Comparison of ENCODE assay signal across 26 mouse cellular contexts in genomic region chr7:99202163-99202562, GRCm38 (mm10). TPM values are rescaled to one million over a fixed set of nuclear protein-coding genes. Genes with fewer than 3 reads are reported as not detected.
DNase-seq lines count a peak whose midpoint lies in the region; ATAC-seq and TF ChIP-seq lines count a peak whose summit lies in the region.
"Had no signal": no experiment of that assay in that cellular context is flagged by ENCODE, and none has a peak within 500 bp of the region (broad histone marks: within the 10 kb centered on the region; RNA-seq: fewer than 3 reads in every experiment).

No protein-coding gene starts in this region.

- no peaks in the 10 kb centered on the region for H3K9me3 ChIP-seq in heart, embryonic 11.5 days (replicated peaks; ENCODE audit: control insufficient read depth, low read length)
- H3K9me3 ChIP-seq in heart, embryonic 15.5 days (replicated peaks): no peaks in the 10 kb centered on the region
- H3K9me3 ChIP-seq in stomach, postnatal 0 days (ENCODE audit: control insufficient read depth, low read length): no peaks in the 10 kb centered on the region
- H3K9me3 ChIP-seq: forebrain, embryonic 13.5 days; limb, embryonic 13.5 days; midbrain, embryonic 12.5 days had no signal

- peak; percentile 55 to 77 for DNase-seq in adrenal gland, adult (ENCODE audit: inconsistent age in 2 of 2, low spot score in 1 of 2)
- no peak for DNase-seq in adrenal gland, postnatal 25 days
- DNase-seq in heart, adult 18-20 months: peak; percentile 63 to 76
- DNase-seq in skeletal muscle tissue, adult 2 months (ENCODE audit: low read depth, low spot score): peak; percentile 69
- DNase-seq in stomach, postnatal 0 days (ENCODE audit: low spot score): no peak
- no peak for DNase-seq in left cerebral cortex, postnatal 4 days
- DNase-seq: adrenal gland, postnatal 10 days; cerebellum, adult 11 months; cerebellum, postnatal 14 days; gastrocnemius, postnatal 14 days; kidney, postnatal 25 days; right cerebral cortex, postnatal 14 days; thymus, postnatal 14 days had no signal

- no peak overlapping the region; the same call in 1 of the 2 replicates for H3K9ac ChIP-seq in heart, embryonic 11.5 days (ENCODE audit: low read depth, low read length)
- no peak overlapping the region for H3K9ac ChIP-seq in heart, embryonic 15.5 days
- no peak overlapping the region for H3K9ac ChIP-seq in stomach, postnatal 0 days (ENCODE audit: low read length)
- H3K9ac ChIP-seq: forebrain, embryonic 13.5 days; limb, embryonic 13.5 days; liver, embryonic 14.5 days; lung, embryonic 14.5 days; midbrain, embryonic 12.5 days had no signal

- 74% methylated on average over 7 of the region's 7 CpGs for WGBS in heart, embryonic 11.5 days (ENCODE audit: insufficient replicate concordance)
- WGBS in heart, embryonic 15.5 days: 52% methylated on average over 7 of the region's 7 CpGs
- WGBS in stomach, postnatal 0 days: 84% methylated on average over 7 of the region's 7 CpGs

- no peak for TF ChIP-seq CTCF in stomach, postnatal 0 days (IDR thresholded peaks at IDR 0.05; ENCODE audit: low read depth)

- intact Hi-C loops in left cerebral cortex, postnatal 4 days (cut with DNase I): no loop called here

- no peak for TF ChIP-seq EP300 in stomach, postnatal 0 days (optimal IDR thresholded peaks at IDR 0.05)

- no peak overlapping the region for H3K4me2 ChIP-seq in heart, embryonic 11.5 days
- no peak overlapping the region for H3K4me2 ChIP-seq in heart, embryonic 15.5 days
- H3K4me2 ChIP-seq in stomach, postnatal 0 days (replicated peaks; ENCODE audit: low read depth): no peak overlapping the region
- H3K4me2 ChIP-seq: forebrain, embryonic 13.5 days; limb, embryonic 13.5 days; lung, embryonic 14.5 days; midbrain, embryonic 12.5 days had no signal

- no peak for ATAC-seq in heart, embryonic 11.5 days (replicated peaks; ENCODE audit: insufficient number of reproducible peaks, low FRiP score, low TSS enrichment)
- peak; percentile 44 for ATAC-seq in heart, embryonic 15.5 days (replicated peaks; ENCODE audit: insufficient number of reproducible peaks, insufficient read depth, low FRiP score, low read depth)
- ATAC-seq in stomach, postnatal 0 days (ENCODE audit: low FRiP score, low TSS enrichment): no peak
- ATAC-seq: activated CD4-positive, CD25-positive, alpha-beta regulatory T cell, adult 4 months; forebrain, embryonic 13.5 days; intestine, postnatal 0 days had no signal

- H3K36me3 ChIP-seq in heart, embryonic 11.5 days (ENCODE audit: control insufficient read depth, insufficient read depth, low read length): no peaks in the 10 kb centered on the region
- no peaks in the 10 kb centered on the region for H3K36me3 ChIP-seq in heart, embryonic 15.5 days
- no peaks in the 10 kb centered on the region for H3K36me3 ChIP-seq in stomach, postnatal 0 days (ENCODE audit: control insufficient read depth, insufficient read depth, low read length)
- H3K36me3 ChIP-seq: limb, embryonic 13.5 days; midbrain, embryonic 12.5 days had no signal

- H3K4me1 ChIP-seq in heart, embryonic 11.5 days (ENCODE audit: control insufficient read depth, insufficient read depth, low read length): peaks cover 5% of the 10 kb centered on the region
- peaks cover 15% of the 10 kb centered on the region for H3K4me1 ChIP-seq in heart, embryonic 15.5 days (replicated peaks)
- no peaks in the 10 kb centered on the region for H3K4me1 ChIP-seq in stomach, postnatal 0 days (replicated peaks; ENCODE audit: control insufficient read depth, insufficient read depth)
- H3K4me1 ChIP-seq: forebrain, embryonic 13.5 days; midbrain, embryonic 12.5 days had no signal

- H3K27me3 ChIP-seq in heart, embryonic 11.5 days (ENCODE audit: control insufficient read depth, insufficient read depth, low read length): no peaks in the 10 kb centered on the region
- no peaks in the 10 kb centered on the region for H3K27me3 ChIP-seq in heart, embryonic 15.5 days
- H3K27me3 ChIP-seq in stomach, postnatal 0 days (ENCODE audit: control insufficient read depth, insufficient read depth, low read length): no peaks in the 10 kb centered on the region
- H3K27me3 ChIP-seq: forebrain, embryonic 13.5 days; limb, embryonic 13.5 days; midbrain, embryonic 12.5 days had no signal

- no peak overlapping the region for H3K4me3 ChIP-seq in heart, embryonic 11.5 days (ENCODE audit: low read depth, low read length)
- H3K4me3 ChIP-seq in heart, embryonic 15.5 days: no peak overlapping the region
- H3K4me3 ChIP-seq in stomach, postnatal 0 days (ENCODE audit: low read depth, low read length): no peak overlapping the region
- H3K4me3 ChIP-seq: forebrain, embryonic 13.5 days; layer of hippocampus, adult 2 months; limb, embryonic 13.5 days; midbrain, embryonic 12.5 days had no signal

- no peak overlapping the region for H3K27ac ChIP-seq in heart, embryonic 11.5 days (ENCODE audit: low read depth, low read length)
- peak overlapping the region; percentile 85 for H3K27ac ChIP-seq in heart, embryonic 15.5 days
- no peak overlapping the region; the same call in 1 of the 2 replicates for H3K27ac ChIP-seq in stomach, postnatal 0 days (replicated peaks)
- H3K27ac ChIP-seq: forebrain, embryonic 13.5 days; layer of hippocampus, adult 2 months; limb, embryonic 13.5 days; liver, embryonic 14.5 days; midbrain, embryonic 12.5 days had no signal

RNA-seq across cellular contexts. Expression of gene Dgat2, which starts 19.6 kb away (rescaled TPM):
- 635 and 725 TPM in 2 replicates for total RNA-seq in adrenal gland, postnatal 25 days (2021)
- 100 to 1,000 TPM; 343 to 377 TPM for total RNA-seq in heart, adult 18-20 months (2021)
- 8.4 and 8.7 TPM in 2 replicates for polyA plus RNA-seq in heart, embryonic 11.5 days (2014; fragmentation: Nextera tagmentation; extraction: Ambion mirVana)
- polyA plus RNA-seq in heart, embryonic 15.5 days (2015; fragmentation: Nextera tagmentation; extraction: Ambion mirVana): 26.9 and 29.5 TPM in 2 replicates
- polyA plus RNA-seq in stomach, postnatal 0 days (2015; fragmentation: Nextera tagmentation; extraction: Ambion mirVana): 307 and 320 TPM in 2 replicates
- total RNA-seq in left cerebral cortex, postnatal 4 days (2021): 10 to 100 TPM; 31.9 to 37.2 TPM

RNA-seq across cellular contexts. Expression of gene Mogat2, which starts 36.3 kb away (rescaled TPM):
- 0.79 and 2.3 TPM in 2 replicates for total RNA-seq in adrenal gland, postnatal 25 days (2021)
- not detected for total RNA-seq in heart, adult 18-20 months (2021)
- polyA plus RNA-seq in heart, embryonic 11.5 days (2014; fragmentation: Nextera tagmentation; extraction: Ambion mirVana): 4.2 and 7.1 TPM in 2 replicates
- polyA plus RNA-seq in heart, embryonic 15.5 days (2015; fragmentation: Nextera tagmentation; extraction: Ambion mirVana): 0.70 and 0.74 TPM in 2 replicates
- polyA plus RNA-seq in stomach, postnatal 0 days (2015; fragmentation: Nextera tagmentation; extraction: Ambion mirVana): 8.7 and 9.4 TPM in 2 replicates
- under 1 TPM in 1 of 2 experiments, not detected in 1; 0.26 TPM for total RNA-seq in left cerebral cortex, postnatal 4 days (2021)
- total RNA-seq: layer of hippocampus, adult 2 months; layer of hippocampus, postnatal 25 days; monocyte, adult 5-6 weeks; neutrophil, adult 5-6 weeks had no signal
- polyA plus RNA-seq: activated CD4-positive, CD25-positive, alpha-beta regulatory T cell, adult 4 months had no signal

Comparison
In these comparisons a context has a peak if more than half of its experiments do, and no peak if none do; other contexts are left out.
1. DNase-seq: peak in adrenal gland, adult (2 of 2), heart, adult 18-20 months (2 of 2) and skeletal muscle tissue, adult 2 months (single experiment); none in adrenal gland, postnatal 25 days (single experiment), stomach, postnatal 0 days (single experiment) and left cerebral cortex, postnatal 4 days (single experiment).
2. RNA of gene Dgat2, which starts 19.6 kb away (total RNA-seq): 635 to 725 TPM in adrenal gland, postnatal 25 days and 343 to 377 TPM in heart, adult 18-20 months; 31.9 to 37.2 TPM in left cerebral cortex, postnatal 4 days; every median in the first group is over 4 times any median in the second.